8 mouse cellular contexts compared by ENCODE assay signal in genomic region chr15:79740739-79741138, GRCm38 (mm10). TPM values are rescaled to one million over a fixed set of nuclear protein-coding genes. Genes with fewer than 3 reads are reported as not detected.
DNase-seq lines count a peak whose midpoint lies in the region; ATAC-seq and TF ChIP-seq lines count a peak whose summit lies in the region.

No protein-coding gene starts in this region.

- WGBS in kidney, embryonic 14.5 days, result 92% methylated on average over 3 of the region's 3 CpGs
- WGBS in intestine, embryonic 16.5 days, result 54% methylated on average over 3 of the region's 3 CpGs
- WGBS in midbrain, postnatal 0 days, result 80% methylated on average over 3 of the region's 3 CpGs

- peak overlapping the region; percentile 81; the same call in 1 of the 2 replicates for H3K4me2 ChIP-seq in kidney, embryonic 14.5 days (replicated peaks; ENCODE audit: low read depth, low read length)
- peak overlapping the region; percentile 92; the same call in 1 of the 2 replicates for H3K4me2 ChIP-seq in intestine, embryonic 16.5 days (ENCODE audit: low read depth, low read length)
- peak overlapping the region; percentile 88 for H3K4me2 ChIP-seq in midbrain, postnatal 0 days (ENCODE audit: low read depth, low read length, poor library complexity, severe bottlenecking)

- ATAC-seq in kidney, embryonic 14.5 days (ENCODE audit: low FRiP score, low TSS enrichment), result no peak
- no peak for ATAC-seq in intestine, embryonic 16.5 days
- ATAC-seq in midbrain, postnatal 0 days (ENCODE audit: low FRiP score), result no peak

- no peaks in the 10 kb centered on the region for H3K27me3 ChIP-seq in kidney, embryonic 14.5 days (ENCODE audit: control insufficient read depth, insufficient read depth, low read length)
- no peaks in the 10 kb centered on the region for H3K27me3 ChIP-seq in intestine, embryonic 16.5 days (replicated peaks; ENCODE audit: control insufficient read depth, insufficient read depth, low read length)
- no peaks in the 10 kb centered on the region for H3K27me3 ChIP-seq in midbrain, postnatal 0 days (ENCODE audit: insufficient read depth, low read length)

- H3K9me3 ChIP-seq in kidney, embryonic 14.5 days (ENCODE audit: control insufficient read depth, low read length), result no peaks in the 10 kb centered on the region
- H3K9me3 ChIP-seq in intestine, embryonic 16.5 days (ENCODE audit: control insufficient read depth, low read length), result no peaks in the 10 kb centered on the region; the same call in 1 of the 2 replicates
- no peaks in the 10 kb centered on the region for H3K9me3 ChIP-seq in midbrain, postnatal 0 days (ENCODE audit: low read length)

- H3K4me3 ChIP-seq in kidney, embryonic 14.5 days (ENCODE audit: low read length), result peak overlapping the region; percentile 90; the same call in 1 of the 2 replicates
- peak overlapping the region; percentile 55; the same call in 1 of the 2 replicates for H3K4me3 ChIP-seq in cortical plate, adult 2 months (ENCODE audit: insufficient read depth, low read length)
- peak overlapping the region; percentile 96 for H3K4me3 ChIP-seq in intestine, embryonic 16.5 days (ENCODE audit: low read length)
- peak overlapping the region; percentile 97; the same call in 1 of the 2 replicates for H3K4me3 ChIP-seq in midbrain, postnatal 0 days (ENCODE audit: low read depth, low read length)

- intact Hi-C loops in left cerebral cortex, postnatal 25 days (cut with DNase I), result no loop called here

- H3K36me3 ChIP-seq in kidney, embryonic 14.5 days (ENCODE audit: control insufficient read depth, insufficient read depth, low read length), result peaks cover 29% of the 10 kb centered on the region
- peaks cover 7% of the 10 kb centered on the region; the same call in 1 of the 2 replicates for H3K36me3 ChIP-seq in intestine, embryonic 16.5 days (ENCODE audit: control insufficient read depth, insufficient read depth, low read length)
- peaks cover 28% of the 10 kb centered on the region for H3K36me3 ChIP-seq in midbrain, postnatal 0 days (ENCODE audit: insufficient read depth, low read length)

- no peak overlapping the region for H3K9ac ChIP-seq in kidney, embryonic 14.5 days (ENCODE audit: low read depth, low read length)
- no peak overlapping the region; the same call in 1 of the 2 replicates for H3K9ac ChIP-seq in intestine, embryonic 16.5 days (ENCODE audit: low read depth, low read length)
- no peak overlapping the region for H3K9ac ChIP-seq in midbrain, postnatal 0 days (replicated peaks; ENCODE audit: low read length, poor library complexity, severe bottlenecking)

- H3K4me1 ChIP-seq in kidney, embryonic 14.5 days (ENCODE audit: control insufficient read depth, insufficient read depth, low read length), result peaks cover 28% of the 10 kb centered on the region
- peaks cover 7% of the 10 kb centered on the region for H3K4me1 ChIP-seq in cortical plate, adult 2 months (ENCODE audit: control insufficient read depth, insufficient read depth, low read length)
- peaks cover 12% of the 10 kb centered on the region for H3K4me1 ChIP-seq in intestine, embryonic 16.5 days (ENCODE audit: control insufficient read depth, insufficient read depth, low read length)
- peaks cover 10% of the 10 kb centered on the region for H3K4me1 ChIP-seq in midbrain, postnatal 0 days (ENCODE audit: insufficient read depth, low read length)

- no peak for DNase-seq in kidney, postnatal 10 days
- DNase-seq in midbrain, postnatal 0 days (ENCODE audit: low spot score), result no peak
- DNase-seq in MN1 (ENCODE audit: low spot score), result no peak
- DNase-seq in gastrocnemius, adult 18-20 months (ENCODE audit: low spot score), result no peak
- no peak for DNase-seq in left cerebral cortex, postnatal 25 days (ENCODE audit: low spot score in 2 of 2)

- TF ChIP-seq POLR2A in cortical plate, adult 2 months (IDR thresholded peaks at IDR 0.05; ENCODE audit: extremely low read depth, insufficient read depth, low read length), result no peak

- no peak for TF ChIP-seq CTCF in cortical plate, adult 2 months (IDR thresholded peaks at IDR 0.05; ENCODE audit: extremely low read depth, insufficient read depth, low read length)
- TF ChIP-seq CTCF in midbrain, postnatal 0 days (IDR thresholded peaks at IDR 0.05), result no peak

- H3K27ac ChIP-seq in kidney, embryonic 14.5 days (ENCODE audit: low read depth, low read length), result no peak overlapping the region
- no peak overlapping the region for H3K27ac ChIP-seq in cortical plate, adult 2 months (ENCODE audit: insufficient read depth, low read length)
- no peak overlapping the region for H3K27ac ChIP-seq in intestine, embryonic 16.5 days (ENCODE audit: low read length)
- no peak overlapping the region for H3K27ac ChIP-seq in midbrain, postnatal 0 days (ENCODE audit: low read depth, low read length)

RNA-seq across cellular contexts. Expression of gene Sun2, which starts 1.6 kb away (rescaled TPM):
- polyA plus RNA-seq in kidney, embryonic 14.5 days (2014; fragmentation: Nextera tagmentation; extraction: Ambion mirVana), result 5.1 and 6.9 TPM in 2 replicates
- 29.7 and 32.0 TPM in 2 replicates for polyA plus RNA-seq in cortical plate, adult 2 months (2012; rRNA removed)
- polyA plus RNA-seq in intestine, embryonic 16.5 days (2015; fragmentation: Nextera tagmentation; extraction: Ambion mirVana), result 2.8 and 3.3 TPM in 2 replicates
- 32.3 and 33.7 TPM in 2 replicates for total RNA-seq in midbrain, postnatal 0 days (2014; rRNA removed)
- polyA plus RNA-seq in midbrain, postnatal 0 days (2015; fragmentation: Nextera tagmentation; extraction: Ambion mirVana), result 2.8 and 3.1 TPM in 2 replicates
- 10 to 100 TPM; 79.0 to 81.8 TPM for total RNA-seq in gastrocnemius, adult 18-20 months (2021)
- total RNA-seq in left cerebral cortex, postnatal 25 days (2021), result 10 to 100 TPM; 26.3 to 43.4 TPM

RNA-seq across cellular contexts. Expression of gene Dnal4, which starts 36.9 kb away (rescaled TPM):
- 60.1 and 61.6 TPM in 2 replicates for polyA plus RNA-seq in kidney, embryonic 14.5 days (2014; fragmentation: Nextera tagmentation; extraction: Ambion mirVana)
- polyA plus RNA-seq in cortical plate, adult 2 months (2012; rRNA removed), result 71.5 and 72.4 TPM in 2 replicates
- 38.8 and 43.0 TPM in 2 replicates for polyA plus RNA-seq in intestine, embryonic 16.5 days (2015; fragmentation: Nextera tagmentation; extraction: Ambion mirVana)
- 40.8 and 44.0 TPM in 2 replicates for total RNA-seq in midbrain, postnatal 0 days (2014; rRNA removed)
- 55.9 and 59.7 TPM in 2 replicates for polyA plus RNA-seq in midbrain, postnatal 0 days (2015; fragmentation: Nextera tagmentation; extraction: Ambion mirVana)
- 1 to 10 TPM; 5.7 to 6.5 TPM for total RNA-seq in gastrocnemius, adult 18-20 months (2021)
- 10 to 100 TPM; 46.7 to 54.9 TPM for total RNA-seq in left cerebral cortex, postnatal 25 days (2021)

RNA-seq across cellular contexts. Expression of gene Gtpbp1, which starts 50.1 kb away (rescaled TPM):
- polyA plus RNA-seq in kidney, embryonic 14.5 days (2014; fragmentation: Nextera tagmentation; extraction: Ambion mirVana), result 20.3 and 31.6 TPM in 2 replicates
- polyA plus RNA-seq in cortical plate, adult 2 months (2012; rRNA removed), result 36.4 and 36.9 TPM in 2 replicates
- polyA plus RNA-seq in intestine, embryonic 16.5 days (2015; fragmentation: Nextera tagmentation; extraction: Ambion mirVana), result 24.5 and 25.3 TPM in 2 replicates
- 76.1 and 99.3 TPM in 2 replicates for total RNA-seq in midbrain, postnatal 0 days (2014; rRNA removed)
- polyA plus RNA-seq in midbrain, postnatal 0 days (2015; fragmentation: Nextera tagmentation; extraction: Ambion mirVana), result 40.0 and 41.6 TPM in 2 replicates
- total RNA-seq in gastrocnemius, adult 18-20 months (2021), result 10 to 100 TPM; 25.2 to 28.1 TPM
- total RNA-seq in left cerebral cortex, postnatal 25 days (2021), result 10 to 100 TPM; 42.5 to 47.7 TPM

RNA-seq across cellular contexts. Expression of gene Josd1, which starts 53.0 kb away (rescaled TPM):
- polyA plus RNA-seq in kidney, embryonic 14.5 days (2014; fragmentation: Nextera tagmentation; extraction: Ambion mirVana), result 11.9 and 13.0 TPM in 2 replicates
- 64.0 and 64.3 TPM in 2 replicates for polyA plus RNA-seq in cortical plate, adult 2 months (2012; rRNA removed)
- polyA plus RNA-seq in intestine, embryonic 16.5 days (2015; fragmentation: Nextera tagmentation; extraction: Ambion mirVana), result 14.1 and 17.0 TPM in 2 replicates
- 58.7 and 59.6 TPM in 2 replicates for total RNA-seq in midbrain, postnatal 0 days (2014; rRNA removed)
- 16.8 and 17.7 TPM in 2 replicates for polyA plus RNA-seq in midbrain, postnatal 0 days (2015; fragmentation: Nextera tagmentation; extraction: Ambion mirVana)
- 10 to 100 TPM; 13.9 to 17.6 TPM for total RNA-seq in gastrocnemius, adult 18-20 months (2021)
- 10 to 100 TPM; 71.7 to 71.8 TPM for total RNA-seq in left cerebral cortex, postnatal 25 days (2021)
